Mouse (Mus musculus): ENCODE results near the gene Nol6.

- TF ChIP-seq ZC3H11A (IDR thresholded peaks at IDR 0.05; ENCODE audit: borderline replicate concordance, low read depth, low read length): no peak
- no peak for TF ChIP-seq CHD2 (IDR thresholded peaks at IDR 0.05; ENCODE audit: low read depth, low read length)
Measured at GRCm38 (mm10) chr4:41156961-41157360, 32.7 kb upstream of the Nol6 start.

Data from ES-E14 (cell line).